Mouse (Mus musculus) olfactory bulb, adult 2 months (tissue): ENCODE results near the gene Efcab1.

Experiments
- CTCF ChIP-seq: fragments of 200-500 bp; IDR thresholded peaks from 2 replicates; pipeline ENCODE4 v1.5.1; 2012; ENCODE audit warnings: low read depth, mild to moderate bottlenecking, low read length, moderate library complexity; ENCODE audit not compliant: insufficient read depth
- POLR2A ChIP-seq: fragments of 200-500 bp; IDR thresholded peaks from 2 replicates; pipeline ENCODE4 v1.6.1; 2012; ENCODE audit warnings: mild to moderate bottlenecking, low read depth, low read length, moderate library complexity; ENCODE audit not compliant: insufficient read depth

DNA sequence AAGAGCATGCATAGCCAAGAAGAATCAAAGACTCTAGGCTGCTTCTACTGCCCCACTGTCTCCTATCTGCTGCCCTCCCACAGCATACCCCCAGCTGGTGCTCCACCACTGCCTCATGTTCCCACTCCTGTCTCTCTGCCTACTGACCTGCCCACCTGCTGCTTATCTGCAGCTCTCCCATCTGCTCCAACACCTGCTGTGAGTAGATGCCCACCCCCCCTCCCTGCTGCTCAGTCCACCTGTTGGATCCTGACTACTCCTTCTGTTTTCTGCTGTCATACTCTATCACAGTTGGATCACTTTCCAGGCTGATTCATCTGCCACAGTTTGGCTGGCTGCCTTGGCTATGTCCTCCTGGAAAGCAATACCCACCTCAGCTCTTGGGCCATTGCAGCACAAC is 47.0 kb upstream of the Efcab1 start:
- TF ChIP-seq CTCF (no peak), POLR2A (no peak)
